Mouse (Mus musculus) heart, adult 2 months (tissue): ENCODE measurements at regions not wholly inside any gene's neighbourhood (a gene's known extent, or its start where the extent isn't known, plus 50 kb on each side); places are given as distances from the start of the nearest gene placed in this dataset.

ENCODE experiments used
- DNase-seq, 2 experiments: peaks; one replicate each; pipeline ENCODE4 v3.0.0; 2021
- H3K27ac ChIP-seq: fragments of 200-600 bp; 2 replicates; pipeline ENCODE4 v1.8.1; 2022
- H3K27me3 ChIP-seq: fragments of 200-500 bp; 2 replicates; pipeline ENCODE4 v1.6.1; 2012; ENCODE audit warnings: mild to moderate bottlenecking, low read length, inconsistent platforms, mixed read lengths; ENCODE audit not compliant: control insufficient read depth, insufficient read depth
- H3K36me3 ChIP-seq: fragments of 200-500 bp; 2 replicates; pipeline ENCODE4 v1.6.1; 2012; ENCODE audit warnings: low read length, inconsistent platforms; ENCODE audit not compliant: control insufficient read depth, insufficient read depth
- H3K4me1 ChIP-seq: fragments of 200-500 bp; 2 replicates; pipeline ENCODE4 v1.6.1; 2011; ENCODE audit warnings: low read length; ENCODE audit not compliant: control insufficient read depth, insufficient read depth
- H3K4me3 ChIP-seq: fragments of 200-600 bp; 2 replicates; pipeline ENCODE4 v1.8.1; 2022
- H3K79me2 ChIP-seq: fragments of 200-500 bp; replicated peaks from 2 replicates; pipeline ENCODE4 v1.6.1; 2012; ENCODE audit warnings: mild to moderate bottlenecking, inconsistent platforms, low read length, moderate library complexity, mixed read lengths; ENCODE audit not compliant: control insufficient read depth, insufficient read depth
- H3K9ac ChIP-seq: fragments of 200-500 bp; 2 replicates; pipeline ENCODE4 v1.6.1; 2012; ENCODE audit warnings: low read depth, mild to moderate bottlenecking, control low read depth, inconsistent platforms, low read length, mixed read lengths
- CTCF ChIP-seq: fragments of 200-600 bp; IDR thresholded peaks from 2 replicates; pipeline ENCODE4 v1.8.1; 2022; ENCODE audit warnings: antibody characterized with exemption, mild to moderate bottlenecking, moderate library complexity
- EP300 ChIP-seq: fragments of 200-500 bp; IDR thresholded peaks from 2 replicates; pipeline ENCODE4 v1.6.1; 2011; ENCODE audit warnings: low read depth, low read length, control low read depth; ENCODE audit not compliant: insufficient read depth
- POLR2A ChIP-seq: fragments of 200-500 bp; IDR thresholded peaks from 2 replicates; pipeline ENCODE4 v1.6.1; 2011; ENCODE audit warnings: mild to moderate bottlenecking, low read depth, low read length, control low read depth; ENCODE audit not compliant: insufficient read depth
- WGBS: fragments of 180-500 bp; shearing (Covaris S2); methylation state at CpG from one replicate; pipeline ENCODE4 v1.1.7; 2018; 5-methylcytosine and 5-hydroxymethylcytosine counted together
- intact Hi-C: fragments of 180-260 bp; cut with DNase I; formaldehyde crosslinking; loops from one replicate; pipeline ENCODE4 v1.15.1; 2025

- no peak overlapping the region for H3K27ac ChIP-seq
- H3K4me3 ChIP-seq = no peak overlapping the region
- TF ChIP-seq POLR2A (no peak), CTCF (no peak), EP300 (no peak)
- no peak for DNase-seq
- H3K27me3 ChIP-seq = no peaks in the 10 kb centered on the region
- no peaks in the 10 kb centered on the region for H3K36me3 ChIP-seq
- no peaks in the 10 kb centered on the region for H3K79me2 ChIP-seq
- H3K9ac ChIP-seq = no peak overlapping the region
- intact Hi-C loops = loop anchor here (1.0 to 5.0 kb wide), 4 partner anchors 56 to 364 kb away; partner anchors contain the start of gene Cux1
- H3K4me1 ChIP-seq = peaks cover 2% of the 10 kb centered on the region; the same call in 1 of the 2 replicates
- WGBS = 58% methylated on average over 6 of the region's 6 CpGs
Observed at GRCm38 (mm10) chr5:136623791-136624190, 56.5 kb upstream of the Cux1 start.

DNA sequence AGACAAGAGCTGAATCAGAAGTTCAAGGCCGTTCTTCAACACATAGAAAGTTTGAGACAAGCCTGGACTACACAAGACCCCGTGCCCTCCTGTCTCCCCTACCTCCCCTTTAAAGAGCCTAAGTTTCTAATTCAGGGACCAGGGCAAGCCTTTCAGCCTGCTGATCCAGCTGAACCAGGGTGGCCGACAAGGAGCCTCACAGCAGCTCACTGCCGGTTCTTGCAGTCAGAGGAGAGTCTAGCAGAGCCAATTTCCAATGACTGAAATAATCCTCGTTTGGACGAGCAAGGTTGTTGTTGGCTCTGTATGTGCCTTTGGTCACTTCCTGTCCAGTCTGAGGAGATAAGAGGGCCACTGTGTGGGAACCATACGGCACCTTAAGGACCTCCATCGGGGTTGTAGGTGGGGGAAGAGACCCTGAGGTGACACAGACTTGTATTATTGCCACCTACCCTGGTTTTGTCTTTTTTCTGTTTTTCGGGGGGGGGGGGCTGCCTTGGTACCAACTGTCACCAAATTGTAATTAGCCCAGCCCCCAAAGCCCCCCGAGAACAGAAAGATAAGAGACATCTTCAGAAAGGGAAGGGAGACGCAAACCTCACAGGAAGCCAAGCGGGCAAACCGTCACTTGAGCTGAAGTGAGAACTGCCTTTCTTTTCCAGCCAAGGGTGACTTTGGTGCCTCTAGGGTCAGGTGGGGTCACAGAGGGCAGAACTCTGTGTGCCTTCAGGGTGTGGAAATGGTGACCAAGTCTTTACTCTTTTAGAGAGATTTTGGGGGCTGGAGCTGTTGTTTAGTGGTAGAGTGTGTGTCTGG is 58.1 kb upstream of the Cux1 start:
- Histone ChIP-seq H3K9ac (no peak overlapping the region), H3K4me1 (no peaks in the 10 kb centered on the region), H3K79me2 (no peaks in the 10 kb centered on the region), H3K27ac (no peak overlapping the region), H3K27me3 (no peaks in the 10 kb centered on the region), H3K36me3 (no peaks in the 10 kb centered on the region), H3K4me3 (no peak overlapping the region)
- TF ChIP-seq POLR2A = no peak
- no peak for TF ChIP-seq EP300
- TF ChIP-seq CTCF = no peak
- no peak for DNase-seq
- intact Hi-C loops = no loop called here
- WGBS = 36% methylated on average over 13 of the region's 13 CpGs

DNA sequence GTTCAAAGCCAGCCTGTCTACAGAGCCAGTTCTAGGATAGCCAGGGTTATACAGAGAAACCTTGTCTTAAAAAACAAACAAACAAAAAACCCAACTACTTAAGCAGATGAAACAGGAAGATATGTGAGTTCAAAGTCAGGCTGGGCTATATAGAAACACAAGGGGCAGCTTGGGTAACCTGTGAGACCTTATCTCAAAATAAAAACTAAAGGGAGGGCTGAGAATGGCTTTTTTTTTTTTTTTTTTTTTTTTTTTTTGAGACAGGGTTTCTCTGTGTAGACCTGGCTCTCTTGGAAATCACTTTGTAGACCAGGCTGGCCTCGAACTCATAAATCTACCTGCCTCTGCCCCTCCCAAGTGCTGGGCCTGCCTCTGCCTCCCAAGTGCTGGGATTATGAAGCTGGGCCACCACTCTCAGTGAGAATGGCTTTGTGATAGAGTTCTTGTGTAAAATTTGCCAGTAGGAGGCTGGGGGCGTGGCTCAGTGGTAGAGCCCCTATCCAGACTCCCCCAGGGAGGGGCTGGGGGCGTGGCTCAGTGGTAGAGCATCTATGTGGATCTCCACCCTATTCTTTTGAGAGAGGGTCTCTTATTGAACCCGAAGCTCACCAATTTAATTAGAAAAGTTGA is 59.0 kb upstream of the Cux1 start:
- 52% methylated on average over 4 of the region's 4 CpGs for WGBS
- no peaks in the 10 kb centered on the region for H3K4me1 ChIP-seq
- no peaks in the 10 kb centered on the region for H3K27me3 ChIP-seq
- H3K36me3 ChIP-seq = no peaks in the 10 kb centered on the region
- no peaks in the 10 kb centered on the region for H3K79me2 ChIP-seq
- H3K9ac ChIP-seq = no peak overlapping the region
- intact Hi-C loops = no loop called here
- TF ChIP-seq EP300 = no peak
- no peak for TF ChIP-seq CTCF
- no peak for TF ChIP-seq POLR2A
- no peak for DNase-seq
- H3K4me3 ChIP-seq = no peak overlapping the region
- H3K27ac ChIP-seq = no peak overlapping the region

DNA sequence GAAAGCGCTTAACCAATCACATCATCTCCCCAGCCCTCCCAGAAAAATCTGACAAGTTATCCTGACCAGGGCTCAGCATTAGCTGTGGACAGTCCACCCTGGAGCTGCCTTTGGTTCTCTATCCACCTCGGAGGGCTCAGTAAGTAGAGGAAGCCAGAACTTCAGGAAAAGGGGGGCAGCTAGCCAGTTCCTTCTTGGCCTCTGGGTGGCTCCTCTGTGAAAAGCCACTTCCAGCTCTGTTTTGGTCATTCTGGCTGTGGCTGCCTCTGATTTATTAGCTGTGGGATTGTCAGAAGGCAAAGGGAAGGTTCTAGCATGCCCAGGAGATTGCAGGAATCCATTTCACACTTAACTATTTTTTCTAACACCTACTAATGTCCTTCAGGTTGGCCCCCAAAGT is 59.6 kb upstream of the Cux1 start:
- H3K27ac ChIP-seq = no peak overlapping the region
- H3K9ac ChIP-seq = no peak overlapping the region
- no peaks in the 10 kb centered on the region for H3K27me3 ChIP-seq
- intact Hi-C loops = no loop called here
- no peak overlapping the region for H3K4me3 ChIP-seq
- no peaks in the 10 kb centered on the region for H3K79me2 ChIP-seq
- TF ChIP-seq EP300 (no peak), CTCF (no peak), POLR2A (no peak)
- H3K4me1 ChIP-seq = no peaks in the 10 kb centered on the region
- WGBS = 59% methylated on average over 2 of the region's 2 CpGs
- DNase-seq = no peak
- no peaks in the 10 kb centered on the region for H3K36me3 ChIP-seq

DNA sequence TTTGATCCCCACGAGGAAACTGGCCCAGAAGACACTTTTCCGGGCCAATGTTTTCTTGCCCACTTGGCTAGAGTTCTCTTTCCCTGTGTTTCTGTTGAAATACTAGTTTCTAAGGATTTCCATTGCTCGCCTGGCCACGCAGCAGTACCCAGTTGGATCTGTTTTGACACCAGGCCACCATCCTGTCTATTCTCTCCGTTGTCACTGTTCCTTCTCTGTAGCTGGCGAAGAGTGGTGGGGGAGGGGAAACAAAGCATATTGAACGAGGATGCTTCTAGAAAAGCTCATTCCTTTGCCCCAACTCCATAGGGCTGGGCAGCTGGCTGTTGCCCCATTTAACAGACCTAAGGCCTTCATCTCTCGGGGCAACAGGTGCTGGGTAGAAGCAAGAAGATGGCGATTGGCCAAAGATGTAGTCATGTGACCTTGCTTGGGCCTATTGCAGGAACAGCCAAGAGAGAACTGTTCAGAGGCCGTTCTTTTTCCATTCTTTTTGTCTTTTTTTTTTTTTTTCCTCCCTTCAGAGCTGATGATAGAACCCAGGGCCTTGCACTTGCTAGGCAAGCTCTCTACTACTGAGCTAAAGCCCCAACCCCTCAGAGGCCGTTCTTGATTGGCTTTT is 60.5 kb upstream of the Cux1 start:
- Histone ChIP-seq H3K4me1 (no peaks in the 10 kb centered on the region), H3K9ac (no peak overlapping the region), H3K4me3 (no peak overlapping the region), H3K79me2 (no peaks in the 10 kb centered on the region), H3K27me3 (no peaks in the 10 kb centered on the region), H3K36me3 (no peaks in the 10 kb centered on the region), H3K27ac (no peak overlapping the region)
- no peak for TF ChIP-seq EP300
- no peak for TF ChIP-seq CTCF
- TF ChIP-seq POLR2A = no peak
- peak; percentile 29 to 44 for DNase-seq
- intact Hi-C loops = no loop called here
- WGBS = 63% methylated on average over 11 of the region's 11 CpGs

GRCm38 (mm10) chr5:136628502-136628901 is 61.2 kb upstream of the Cux1 start:
- no peak for DNase-seq
- 94% methylated on average over 5 of the region's 5 CpGs for WGBS
- no peak overlapping the region for H3K4me3 ChIP-seq
- no peaks in the 10 kb centered on the region for H3K79me2 ChIP-seq
- intact Hi-C loops = no loop called here
- H3K4me1 ChIP-seq = no peaks in the 10 kb centered on the region
- no peak overlapping the region for H3K27ac ChIP-seq
- H3K36me3 ChIP-seq = no peaks in the 10 kb centered on the region
- TF ChIP-seq POLR2A = no peak
- no peaks in the 10 kb centered on the region for H3K27me3 ChIP-seq
- no peak overlapping the region for H3K9ac ChIP-seq
